Mouse (Mus musculus): Measurements from ENCODE around the gene Git2. TPM values are rescaled to one million over a fixed set of nuclear protein-coding genes. Genes with fewer than 3 reads are reported as not detected.
A peak's percentile ranks its signal among the peaks of the same experiment; 100 is the strongest.

The Git2 gene
- total and polyA plus RNA-seq, 3 experiments: 24.0 to 71.7 (median 64.9) TPM

GRCm38 (mm10) chr5:114782991-114783390, 7.7 kb upstream of the Git2 start:
- peaks cover 4 to 57% of the 10 kb centered on the region in 2 experiments for H3K36me3 ChIP-seq (ENCODE audit: control insufficient read depth in 1 of 2, insufficient read depth in 2 of 2, low read length in 2 of 2)
- no peaks in the 10 kb centered on the region for H3K9me3 ChIP-seq (replicated peaks; ENCODE audit: insufficient read depth, low read length)
- H3K79me2 ChIP-seq (ENCODE audit: control insufficient read depth, insufficient read depth, low read length, poor library complexity): peaks cover 61% of the 10 kb centered on the region
- no peaks in the 10 kb centered on the region for H3K27me3 ChIP-seq (ENCODE audit: control insufficient read depth in 1 of 2, insufficient read depth in 2 of 2, low read length in 2 of 2)
- H3K4me1 ChIP-seq (ENCODE audit: control insufficient read depth in 1 of 2, insufficient read depth in 2 of 2, low read length in 2 of 2): peaks cover 37 to 63% of the 10 kb centered on the region in 2 experiments
- no peak for DNase-seq (ENCODE audit: low read depth, low spot score)
- no peak overlapping the region for H3K4me3 ChIP-seq (ENCODE audit: control insufficient read depth in 1 of 2, insufficient read depth in 1 of 2, low read depth in 2 of 2, low read length in 2 of 2)
- H3K9ac ChIP-seq (ENCODE audit: control insufficient read depth, low read depth, low read length, poor library complexity, severe bottlenecking): peak overlapping the region; percentile 4; the same call in 1 of the 2 replicates
- peak overlapping the region; percentile 90 for H3K27ac ChIP-seq (ENCODE audit: control insufficient read depth, low read depth, low read length)
- TF ChIP-seq GATA1 (IDR thresholded peaks at IDR 0.05; ENCODE audit: low read depth, low read length) (no peak), HCFC1 (IDR thresholded peaks at IDR 0.05; ENCODE audit: low read depth, low read length) (no peak), CHD1 (IDR thresholded peaks at IDR 0.05; ENCODE audit: low read depth, low read length) (no peak), ZC3H11A (IDR thresholded peaks at IDR 0.05; ENCODE audit: low read depth, low read length) (0 out of 2 replicates have a peak, but pooled peaks have one; percentile 18), USF1 (IDR thresholded peaks at IDR 0.05; ENCODE audit: low read depth, low read length) (no peak), CTCF (IDR thresholded peaks at IDR 0.05 in 2 of 3, conservative IDR thresholded peaks at IDR 0.05 in 1 of 3; ENCODE audit: control insufficient read depth in 1 of 3, insufficient read depth in 1 of 3, low read depth in 2 of 3, low read length in 3 of 3, poor library complexity in 1 of 3, severe bottlenecking in 1 of 3) (no peak)

GRCm38 (mm10) chr5:114780912-114781311, 5.6 kb upstream of the Git2 start:
- Histone ChIP-seq H3K27ac (ENCODE audit: control insufficient read depth, low read depth, low read length) (peak overlapping the region; percentile 57), H3K9me3 (replicated peaks; ENCODE audit: insufficient read depth, low read length) (no peaks in the 10 kb centered on the region), H3K79me2 (ENCODE audit: control insufficient read depth, insufficient read depth, low read length, poor library complexity) (peaks cover 80% of the 10 kb centered on the region), H3K9ac (ENCODE audit: control insufficient read depth, low read depth, low read length, poor library complexity, severe bottlenecking) (peak overlapping the region; percentile 21; the same call in 1 of the 2 replicates), H3K4me1 (ENCODE audit: control insufficient read depth in 1 of 2, insufficient read depth in 2 of 2, low read length in 2 of 2) (peaks cover 37 to 78% of the 10 kb centered on the region in 2 experiments), H3K4me3 (ENCODE audit: control insufficient read depth in 1 of 2, insufficient read depth in 1 of 2, low read depth in 2 of 2, low read length in 2 of 2) (no peak overlapping the region), H3K36me3 (ENCODE audit: control insufficient read depth in 1 of 2, insufficient read depth in 2 of 2, low read length in 2 of 2) (peaks cover 1 to 69% of the 10 kb centered on the region in 2 experiments), H3K27me3 (ENCODE audit: control insufficient read depth in 1 of 2, insufficient read depth in 2 of 2, low read length in 2 of 2) (no peaks in the 10 kb centered on the region)
- DNase-seq (ENCODE audit: low read depth, low spot score): peak; percentile 70
- peak; percentile 27; the same call in 1 of the 2 replicates for TF ChIP-seq ETS1 (IDR thresholded peaks at IDR 0.05; ENCODE audit: low read depth, low read length)
- TF ChIP-seq EP300 (IDR thresholded peaks at IDR 0.05; ENCODE audit: low read depth in 1 of 2, low read length in 2 of 2): no peak
- no peak for TF ChIP-seq MYC (IDR thresholded peaks at IDR 0.05; ENCODE audit: low read depth, low read length)
- TF ChIP-seq TCF12 (IDR thresholded peaks at IDR 0.05; ENCODE audit: low read depth, low read length): no peak
- no peak for TF ChIP-seq JUND (IDR thresholded peaks at IDR 0.05; ENCODE audit: low read depth, low read length)
- no peak for TF ChIP-seq CHD2 (IDR thresholded peaks at IDR 0.05; ENCODE audit: low read length)
- no peak for TF ChIP-seq SMC3 (IDR thresholded peaks at IDR 0.05; ENCODE audit: low read depth, low read length)
- peak; percentile 35; the same call in 1 of the 2 replicates for TF ChIP-seq HCFC1 (IDR thresholded peaks at IDR 0.05; ENCODE audit: low read depth, low read length)
- TF ChIP-seq NRF1 (IDR thresholded peaks at IDR 0.05; ENCODE audit: insufficient read depth, low read depth, low read length, poor library complexity, severe bottlenecking): no peak
- 0 out of 2 replicates have a peak, but pooled peaks have one; percentile 24 for TF ChIP-seq MXI1 (IDR thresholded peaks at IDR 0.05; ENCODE audit: low read depth, low read length)
- peak; percentile 51; the same call in 1 of the 2 replicates for TF ChIP-seq SIN3A (IDR thresholded peaks at IDR 0.05; ENCODE audit: low read length)
- TF ChIP-seq MYB (IDR thresholded peaks at IDR 0.05; ENCODE audit: low read depth, low read length): no peak
- no peak for TF ChIP-seq CHD1 (IDR thresholded peaks at IDR 0.05; ENCODE audit: low read depth, low read length)
- TF ChIP-seq MAFK (IDR thresholded peaks at IDR 0.05; ENCODE audit: borderline replicate concordance, low read depth, low read length): no peak
- TF ChIP-seq POLR2A (IDR thresholded peaks at IDR 0.05; ENCODE audit: control insufficient read depth in 1 of 2, insufficient read depth in 1 of 2, low read depth in 1 of 2, low read length in 2 of 2, poor library complexity in 1 of 2): no peak; a peak in 1 of 4 replicates
- peak; percentile 67; the same call in 1 of the 2 replicates for TF ChIP-seq MAX (IDR thresholded peaks at IDR 0.05; ENCODE audit: low read length)
- no peak for TF ChIP-seq TAL1 (IDR thresholded peaks at IDR 0.05; ENCODE audit: low read length)
- no peak for TF ChIP-seq USF1 (IDR thresholded peaks at IDR 0.05; ENCODE audit: low read depth, low read length)
- no peak for TF ChIP-seq E2F4 (IDR thresholded peaks at IDR 0.05; ENCODE audit: borderline replicate concordance, low read depth, low read length)
- no peak for TF ChIP-seq MAZ (IDR thresholded peaks at IDR 0.05; ENCODE audit: low read depth, low read length)
